Mouse (Mus musculus): Measurements from ENCODE around the gene Gpr180. TPM values are rescaled to one million over a fixed set of nuclear protein-coding genes. Genes with fewer than 3 reads are reported as not detected.

The Gpr180 gene
- polyA plus RNA-seq, 1 experiment: 21.9 TPM

DNA sequence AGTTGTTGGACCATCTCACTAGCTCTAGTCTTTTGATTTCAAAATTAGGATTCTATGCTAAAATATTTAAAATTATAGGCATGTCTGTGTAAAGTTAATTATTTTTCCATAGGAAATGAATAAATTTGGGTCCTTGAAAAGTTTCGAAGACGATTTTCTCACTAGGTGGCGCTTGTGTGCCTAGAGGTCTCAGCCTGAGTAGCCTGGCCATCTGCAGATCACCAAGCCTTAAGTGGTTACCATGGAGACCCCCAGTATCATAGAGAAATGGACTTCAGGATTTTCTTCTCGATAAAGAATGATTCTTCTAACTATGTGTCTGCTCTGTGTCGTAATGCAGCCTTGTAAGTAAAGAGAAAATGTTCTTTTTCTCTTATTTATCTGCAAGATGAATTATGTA lies 72.7 kb downstream of the Gpr180 start:
- Histone ChIP-seq H3K27me3 (ENCODE audit: control insufficient read depth, insufficient read depth, low read length) (no peaks in the 10 kb centered on the region), H3K36me3 (ENCODE audit: control insufficient read depth, insufficient read depth, low read length) (no peaks in the 10 kb centered on the region), H3K4me1 (replicated peaks; ENCODE audit: control insufficient read depth, insufficient read depth, low read length) (no peaks in the 10 kb centered on the region), H3K27ac (ENCODE audit: control insufficient read depth, insufficient read depth, low read length) (no peak overlapping the region), H3K4me3 (ENCODE audit: control insufficient read depth, insufficient read depth, low read length) (no peak overlapping the region)
- no peak for DNase-seq
- 19% methylated on average over 5 of the region's 5 CpGs for WGBS
- TF ChIP-seq CTCF (IDR thresholded peaks at IDR 0.05; ENCODE audit: borderline replicate concordance, control insufficient read depth, extremely low read depth, insufficient read depth, low read length, poor library complexity) (no peak), POLR2A (IDR thresholded peaks at IDR 0.05; ENCODE audit: control insufficient read depth, extremely low read depth, insufficient read depth, low read length, poor library complexity) (no peak)

DNA sequence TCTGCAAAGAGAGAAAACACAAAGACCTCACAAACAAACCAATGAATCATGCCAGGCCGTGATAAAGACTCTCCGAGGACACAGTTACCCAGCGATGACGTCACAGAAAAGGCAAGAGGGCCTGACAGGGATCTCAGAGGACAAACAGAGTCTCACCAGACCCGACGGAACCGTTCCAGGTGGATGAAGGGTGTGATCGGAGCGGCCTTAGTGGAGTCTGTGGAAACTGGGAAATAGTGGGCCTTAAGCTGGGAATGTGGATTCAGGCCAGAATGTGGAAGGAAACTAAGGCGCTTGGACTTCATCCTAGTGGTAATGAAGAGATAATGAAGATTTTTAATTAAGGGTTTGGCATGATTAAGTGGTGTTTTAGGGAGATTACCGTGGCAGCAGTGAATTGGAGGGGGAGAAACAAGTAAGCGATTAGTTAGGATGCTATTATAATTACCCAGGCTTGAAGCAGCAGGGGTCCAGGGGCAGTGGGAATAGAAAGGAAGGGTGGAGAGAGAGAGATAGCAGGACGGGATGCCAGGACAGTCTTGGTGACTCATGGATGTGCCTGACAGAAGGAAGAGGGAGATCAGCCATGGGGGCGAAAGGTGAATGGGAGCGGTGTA lies 75.3 kb downstream of the Gpr180 start:
- no peak for TF ChIP-seq CTCF (IDR thresholded peaks at IDR 0.05; ENCODE audit: borderline replicate concordance, control insufficient read depth, extremely low read depth, insufficient read depth, low read length, poor library complexity)
- no peak for TF ChIP-seq POLR2A (IDR thresholded peaks at IDR 0.05; ENCODE audit: control insufficient read depth, extremely low read depth, insufficient read depth, low read length, poor library complexity)
- 89% methylated on average over 15 of the region's 15 CpGs for WGBS
- no peaks in the 10 kb centered on the region; the same call in 1 of the 2 replicates for H3K27me3 ChIP-seq (ENCODE audit: control insufficient read depth, insufficient read depth, low read length)
- H3K36me3 ChIP-seq (ENCODE audit: control insufficient read depth, insufficient read depth, low read length): no peaks in the 10 kb centered on the region
- no peak for DNase-seq
- no peaks in the 10 kb centered on the region for H3K4me1 ChIP-seq (replicated peaks; ENCODE audit: control insufficient read depth, insufficient read depth, low read length)
- no peak overlapping the region for H3K4me3 ChIP-seq (ENCODE audit: control insufficient read depth, insufficient read depth, low read length)
- H3K27ac ChIP-seq (ENCODE audit: control insufficient read depth, insufficient read depth, low read length): no peak overlapping the region

Other genes with a start within 250 kb of the Gpr180 start
- gene Dct, start 84.9 kb upstream of the Gpr180 start, polyA plus RNA-seq (2012; rRNA removed): 0.15 and 0.23 TPM in 2 replicates
- 13.2 and 13.7 TPM in 2 replicates for gene Tgds, start 4.4 kb upstream of the Gpr180 start, polyA plus RNA-seq (2012; rRNA removed)
- 0.59 and 1.0 TPM in 2 replicates for gene Sox21, start 99.9 kb downstream of the Gpr180 start, polyA plus RNA-seq (2012; rRNA removed)
- not detected in 2 replicates for gene Gm9376, start 129.8 kb downstream of the Gpr180 start, polyA plus RNA-seq (2012; rRNA removed)